Mouse (Mus musculus): ENCODE measurements around the gene Tedc1. TPM values are rescaled to one million over a fixed set of nuclear protein-coding genes. Genes with fewer than 3 reads are reported as not detected.

Gene Tedc1
- polyA plus RNA-seq, 1 experiment from 2014 or later = 12.0 TPM

DNA sequence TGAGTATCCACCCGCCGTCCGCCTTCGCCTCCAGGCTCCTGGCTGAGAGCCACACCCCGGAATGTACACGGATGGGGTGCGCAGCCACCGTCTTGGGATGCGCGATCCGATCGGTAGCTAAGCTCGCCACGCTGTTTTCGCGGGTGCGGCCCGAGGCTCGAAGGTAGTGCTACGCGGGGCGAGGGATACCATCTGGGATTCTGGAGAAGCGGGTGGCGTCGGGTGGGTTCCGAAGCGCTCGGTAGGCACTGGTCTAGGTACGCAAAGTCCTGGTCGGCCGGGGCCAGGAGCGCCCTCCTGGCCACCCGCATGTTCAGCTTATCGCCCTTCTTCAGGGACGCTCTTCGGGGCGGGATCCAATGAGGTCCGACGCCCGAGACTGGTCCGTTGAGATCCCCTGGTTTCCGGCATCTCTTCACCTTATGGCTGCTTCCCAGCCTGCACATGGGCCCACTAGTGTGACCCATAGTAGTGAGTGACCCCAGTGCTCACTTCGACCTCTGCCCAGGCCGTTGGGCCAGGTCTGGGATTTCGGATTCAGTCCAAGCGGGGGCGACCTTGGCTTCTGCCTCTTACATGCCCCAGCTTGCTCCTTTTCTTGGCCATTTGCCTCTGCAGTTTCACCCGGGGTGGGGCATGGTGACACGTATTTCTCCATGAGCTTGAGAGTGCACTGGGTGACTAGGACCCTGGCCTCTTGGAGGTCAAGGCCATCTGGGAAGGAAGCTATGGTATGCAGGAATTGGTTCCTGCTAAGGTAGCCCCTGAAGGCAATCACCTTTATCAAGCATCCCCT lies 15.4 kb upstream of the Tedc1 start:
- Histone ChIP-seq H3K4me2 (peak overlapping the region; percentile 96), H3K36me3 (peaks cover 34% of the 10 kb centered on the region), H3K9ac (peak overlapping the region; percentile 72), H3K27ac (peak overlapping the region; percentile 61), H3K4me1 (replicated peaks) (peaks cover 63% of the 10 kb centered on the region), H3K4me3 (replicated peaks) (peak overlapping the region; percentile 66), H3K27me3 (peaks cover 41% of the 10 kb centered on the region), H3K9me3 (replicated peaks) (no peaks in the 10 kb centered on the region)
- ATAC-seq (ENCODE audit: low read depth) (peak; percentile 70), DNase-seq (peak; percentile 48)
- WGBS (ENCODE audit: insufficient replicate concordance) = 3% methylated on average over 49 of the region's 49 CpGs

- Histone ChIP-seq H3K4me1 (replicated peaks) (peaks cover 70% of the 10 kb centered on the region), H3K4me2 (peak overlapping the region; percentile 96), H3K9ac (peak overlapping the region; percentile 72), H3K36me3 (peaks cover 27% of the 10 kb centered on the region), H3K27me3 (peaks cover 45% of the 10 kb centered on the region), H3K27ac (peak overlapping the region; percentile 61), H3K9me3 (replicated peaks) (no peaks in the 10 kb centered on the region), H3K4me3 (replicated peaks) (peak overlapping the region; percentile 66)
- WGBS (ENCODE audit: insufficient replicate concordance) = 27% methylated on average over 8 of the region's 8 CpGs
- no peak for DNase-seq
- no peak for ATAC-seq (ENCODE audit: low read depth)
These were observed 14.7 kb upstream of the Tedc1 start for GRCm38 (mm10) chr12:113141531-113141973.

- Histone ChIP-seq H3K4me2 (peak overlapping the region; percentile 96), H3K9ac (peak overlapping the region; percentile 72; the same call in 1 of the 2 replicates), H3K27me3 (peaks cover 53% of the 10 kb centered on the region), H3K4me3 (replicated peaks) (peak overlapping the region; percentile 66), H3K9me3 (replicated peaks) (no peaks in the 10 kb centered on the region), H3K36me3 (peaks cover 19% of the 10 kb centered on the region), H3K4me1 (replicated peaks) (peaks cover 75% of the 10 kb centered on the region), H3K27ac (peak overlapping the region; percentile 61)
- WGBS (ENCODE audit: insufficient replicate concordance) = 28% methylated on average over 15 of the region's 15 CpGs
- ATAC-seq (ENCODE audit: low read depth) (no peak), DNase-seq (no peak)
These were observed 13.9 kb upstream of the Tedc1 start for GRCm38 (mm10) chr12:113142021-113142975.

DNA sequence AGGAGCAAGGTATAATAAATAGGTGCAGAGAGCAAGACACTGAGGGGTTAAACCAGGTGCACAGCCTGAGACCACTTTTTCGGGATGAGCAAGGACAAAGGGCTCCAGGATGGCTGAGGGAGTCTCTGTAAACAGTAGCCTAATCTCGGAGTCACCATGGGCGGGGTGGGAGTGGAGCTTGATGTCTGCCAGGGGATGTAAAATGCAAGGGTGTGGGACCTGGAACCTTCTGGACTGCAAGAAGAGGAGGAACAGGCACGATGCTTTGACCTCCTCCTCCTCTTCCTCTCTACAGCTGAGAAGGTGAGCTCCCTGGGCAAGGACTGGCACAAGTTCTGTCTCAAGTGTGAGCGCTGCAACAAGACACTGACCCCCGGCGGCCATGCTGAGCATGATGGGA lies 13.1 kb upstream of the Tedc1 start:
- Histone ChIP-seq H3K9ac (no peak overlapping the region), H3K36me3 (peaks cover 11% of the 10 kb centered on the region), H3K4me2 (peak overlapping the region; percentile 26), H3K4me1 (replicated peaks) (peaks cover 79% of the 10 kb centered on the region), H3K9me3 (replicated peaks) (no peaks in the 10 kb centered on the region), H3K27ac (no peak overlapping the region), H3K4me3 (replicated peaks) (peak overlapping the region; percentile 2; the same call in 1 of the 2 replicates), H3K27me3 (peaks cover 61% of the 10 kb centered on the region)
- ATAC-seq (ENCODE audit: low read depth) = no peak
- 41% methylated on average over 7 of the region's 7 CpGs for WGBS (ENCODE audit: insufficient replicate concordance)
- no peak for DNase-seq

DNA sequence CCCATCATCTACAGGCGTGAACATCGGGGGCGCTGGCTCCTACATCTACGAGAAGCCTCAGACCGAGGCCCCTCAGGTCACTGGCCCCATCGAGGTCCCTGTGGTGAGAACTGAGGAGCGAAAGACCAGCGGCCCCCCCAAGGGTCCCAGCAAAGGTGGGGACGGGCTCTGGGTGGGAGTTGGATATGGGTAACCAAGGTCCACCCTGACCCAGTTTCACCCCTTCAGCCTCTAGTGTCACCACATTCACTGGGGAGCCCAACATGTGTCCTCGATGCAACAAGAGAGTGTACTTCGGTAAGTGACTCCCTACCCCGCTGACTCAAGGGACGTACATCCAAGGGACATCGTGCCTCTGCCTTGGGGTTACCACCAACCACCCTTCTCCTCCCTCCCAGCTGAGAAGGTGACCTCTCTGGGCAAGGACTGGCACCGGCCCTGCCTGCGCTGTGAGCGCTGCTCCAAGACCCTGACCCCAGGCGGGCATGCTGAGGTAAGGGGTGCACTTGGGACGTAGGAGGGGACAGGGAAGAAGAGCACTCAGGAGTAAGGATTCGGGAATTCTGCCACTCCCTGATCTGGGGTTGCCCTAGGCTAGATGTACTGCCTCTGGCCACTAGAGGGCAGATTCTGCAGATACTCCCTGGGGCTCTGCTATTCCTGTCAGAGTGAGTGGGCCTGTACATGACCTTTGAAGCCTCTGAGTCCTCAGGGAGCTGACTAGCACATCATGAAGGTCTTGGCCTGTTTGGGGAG lies 12.0 kb upstream of the Tedc1 start:
- DNase-seq (no peak), ATAC-seq (ENCODE audit: low read depth) (no peak)
- H3K27ac ChIP-seq = no peak overlapping the region
- no peaks in the 10 kb centered on the region for H3K9me3 ChIP-seq (replicated peaks)
- WGBS (ENCODE audit: insufficient replicate concordance) = 65% methylated on average over 20 of the region's 20 CpGs
- H3K27me3 ChIP-seq = peaks cover 71% of the 10 kb centered on the region
- H3K4me3 ChIP-seq (replicated peaks) = no peak overlapping the region
- no peak overlapping the region for H3K4me2 ChIP-seq
- H3K4me1 ChIP-seq (replicated peaks) = peaks cover 86% of the 10 kb centered on the region
- H3K36me3 ChIP-seq = peaks cover 11% of the 10 kb centered on the region
- H3K9ac ChIP-seq = no peak overlapping the region

DNA sequence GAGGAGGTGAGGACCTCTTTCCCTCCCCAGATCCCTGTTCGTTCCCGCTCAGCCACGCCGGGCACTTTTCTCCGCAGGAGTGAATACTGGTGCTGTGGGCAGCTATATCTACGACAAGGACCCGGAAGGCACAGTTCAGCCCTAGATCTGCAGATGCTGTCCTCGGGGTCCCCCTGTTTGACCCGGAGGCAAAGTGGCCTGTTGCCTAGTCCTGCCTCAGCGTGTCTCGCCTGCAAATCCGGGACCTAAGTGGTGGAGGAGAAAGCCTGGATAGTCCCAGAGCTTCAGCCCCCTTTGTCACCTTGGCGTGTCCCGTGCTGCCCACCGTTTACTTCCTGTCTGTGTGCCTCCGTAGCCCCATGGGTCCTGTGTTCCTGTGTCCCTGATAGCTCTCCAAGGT lies 11.3 kb upstream of the Tedc1 start:
- 85% methylated on average over 16 of the region's 16 CpGs for WGBS (ENCODE audit: insufficient replicate concordance)
- H3K9ac ChIP-seq = no peak overlapping the region
- ATAC-seq (ENCODE audit: low read depth) (no peak), DNase-seq (no peak)
- H3K9me3 ChIP-seq (replicated peaks) = no peaks in the 10 kb centered on the region
- H3K27ac ChIP-seq = no peak overlapping the region
- peaks cover 79% of the 10 kb centered on the region for H3K27me3 ChIP-seq
- peaks cover 81% of the 10 kb centered on the region for H3K4me1 ChIP-seq (replicated peaks)
- H3K4me2 ChIP-seq = no peak overlapping the region
- no peak overlapping the region for H3K4me3 ChIP-seq (replicated peaks)
- peaks cover 11% of the 10 kb centered on the region for H3K36me3 ChIP-seq

DNA sequence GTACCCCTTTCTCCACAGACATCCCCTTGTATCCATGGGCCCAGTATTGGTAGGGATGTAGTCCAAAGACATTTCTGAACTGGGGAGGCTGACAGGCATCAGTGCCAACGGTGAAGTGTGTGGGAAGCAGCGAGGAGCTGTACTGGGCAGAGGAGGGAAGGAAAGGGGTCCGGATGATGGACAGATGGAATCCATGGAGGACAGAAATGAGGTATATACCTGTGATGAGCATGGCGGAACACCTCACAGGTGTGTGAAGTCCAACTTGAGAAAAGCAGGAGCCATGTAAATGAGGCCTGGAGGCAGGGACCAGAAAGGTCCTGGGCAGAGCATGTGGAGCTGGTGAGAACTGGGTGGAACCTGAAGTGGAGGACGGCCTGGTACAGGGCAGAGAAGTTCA lies 10.6 kb upstream of the Tedc1 start:
- H3K4me2 ChIP-seq = no peak overlapping the region
- no peaks in the 10 kb centered on the region for H3K9me3 ChIP-seq (replicated peaks)
- H3K4me3 ChIP-seq (replicated peaks) = no peak overlapping the region
- ATAC-seq (ENCODE audit: low read depth) = no peak
- no peak overlapping the region for H3K27ac ChIP-seq
- peaks cover 78% of the 10 kb centered on the region for H3K4me1 ChIP-seq (replicated peaks)
- DNase-seq = no peak
- no peak overlapping the region for H3K9ac ChIP-seq
- H3K36me3 ChIP-seq = peaks cover 11% of the 10 kb centered on the region
- peaks cover 79% of the 10 kb centered on the region for H3K27me3 ChIP-seq
- 74% methylated on average over 5 of the region's 5 CpGs for WGBS (ENCODE audit: insufficient replicate concordance)

DNA sequence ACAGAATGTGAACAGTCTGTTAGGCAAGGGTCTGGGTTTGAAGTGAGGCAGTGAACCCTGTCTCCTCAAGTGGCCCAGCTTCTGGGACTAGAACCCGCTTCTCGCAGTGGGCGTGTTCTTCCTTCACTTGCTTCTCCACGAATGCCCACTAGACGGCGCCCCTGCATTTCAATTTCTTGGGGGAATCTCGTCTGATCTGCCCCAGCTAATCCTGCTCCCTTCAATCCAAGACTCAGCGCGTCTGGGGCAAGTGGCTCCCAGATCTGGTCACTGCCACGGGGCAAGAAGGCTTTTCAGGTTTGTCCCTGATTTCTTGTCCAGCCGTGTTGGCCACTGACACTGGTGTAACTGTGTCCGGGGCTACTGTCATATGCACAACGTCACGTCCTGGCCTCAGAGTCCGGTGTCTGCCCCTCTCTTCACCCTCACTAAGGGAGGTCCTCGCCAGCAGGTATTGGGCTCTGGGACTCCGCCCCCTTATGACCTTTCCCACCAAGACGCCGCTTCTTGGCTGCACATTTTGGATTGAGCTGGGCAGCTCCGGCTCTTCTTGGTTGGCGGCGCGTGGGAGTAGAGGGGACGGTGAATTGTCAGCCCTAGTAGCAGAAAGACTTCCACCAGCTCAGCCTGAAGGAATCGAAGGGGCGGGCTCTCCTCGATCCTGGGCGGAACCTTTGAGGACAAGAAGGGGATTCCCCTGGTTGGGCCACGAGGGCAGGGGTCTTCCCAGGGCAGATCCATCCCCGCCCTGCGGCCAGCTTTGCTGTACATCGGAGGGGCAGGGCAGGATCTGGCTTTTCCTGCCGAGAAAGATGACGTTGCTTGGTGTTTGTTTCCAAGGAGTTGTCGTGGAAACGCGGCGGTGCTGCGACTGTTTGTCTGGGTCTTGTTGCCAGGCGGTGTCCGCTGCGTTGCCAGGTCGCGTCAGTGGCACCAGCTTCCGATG lies 9.8 kb upstream of the Tedc1 start, which contains the start of gene Crip1:
Crip1 (plus strand) TSS at position 205 of the 946 bp plus-strand sequence.
- H3K36me3 ChIP-seq = peaks cover 11% of the 10 kb centered on the region
- DNase-seq (peak; percentile 75), ATAC-seq (ENCODE audit: low read depth) (peak; percentile 23)
- no peak within 1 kb of the TSS for H3K9ac ChIP-seq
- H3K4me3 ChIP-seq (replicated peaks) = peak within 1 kb of the TSS; percentile 9; the same call in 1 of the 2 replicates
- H3K4me1 ChIP-seq (replicated peaks) = peaks cover 78% of the 10 kb centered on the region
- WGBS (ENCODE audit: insufficient replicate concordance) = 14% methylated on average over 45 of the region's 45 CpGs
- no peaks in the 10 kb centered on the region for H3K9me3 ChIP-seq (replicated peaks)
- peak within 1 kb of the TSS; percentile 44 for H3K4me2 ChIP-seq
- H3K27me3 ChIP-seq = peaks cover 79% of the 10 kb centered on the region
- H3K27ac ChIP-seq = no peak within 1 kb of the TSS

- Histone ChIP-seq H3K4me3 (replicated peaks) (no peak overlapping the region), H3K9me3 (replicated peaks) (no peaks in the 10 kb centered on the region), H3K27ac (no peak overlapping the region), H3K4me1 (replicated peaks) (peaks cover 78% of the 10 kb centered on the region), H3K9ac (no peak overlapping the region), H3K4me2 (no peak overlapping the region), H3K36me3 (peaks cover 11% of the 10 kb centered on the region), H3K27me3 (peaks cover 79% of the 10 kb centered on the region)
- 71% methylated on average over 8 of the region's 8 CpGs for WGBS (ENCODE audit: insufficient replicate concordance)
- DNase-seq (no peak), ATAC-seq (ENCODE audit: low read depth) (no peak)
These were observed 8.7 kb upstream of the Tedc1 start for GRCm38 (mm10) chr12:113147481-113147880.
